Mouse (Mus musculus): ENCODE measurements at regions not wholly inside any gene's neighbourhood (a gene's known extent, or its start where the extent isn't known, plus 50 kb on each side); places are given as distances from the start of the nearest gene placed in this dataset.

DNA sequence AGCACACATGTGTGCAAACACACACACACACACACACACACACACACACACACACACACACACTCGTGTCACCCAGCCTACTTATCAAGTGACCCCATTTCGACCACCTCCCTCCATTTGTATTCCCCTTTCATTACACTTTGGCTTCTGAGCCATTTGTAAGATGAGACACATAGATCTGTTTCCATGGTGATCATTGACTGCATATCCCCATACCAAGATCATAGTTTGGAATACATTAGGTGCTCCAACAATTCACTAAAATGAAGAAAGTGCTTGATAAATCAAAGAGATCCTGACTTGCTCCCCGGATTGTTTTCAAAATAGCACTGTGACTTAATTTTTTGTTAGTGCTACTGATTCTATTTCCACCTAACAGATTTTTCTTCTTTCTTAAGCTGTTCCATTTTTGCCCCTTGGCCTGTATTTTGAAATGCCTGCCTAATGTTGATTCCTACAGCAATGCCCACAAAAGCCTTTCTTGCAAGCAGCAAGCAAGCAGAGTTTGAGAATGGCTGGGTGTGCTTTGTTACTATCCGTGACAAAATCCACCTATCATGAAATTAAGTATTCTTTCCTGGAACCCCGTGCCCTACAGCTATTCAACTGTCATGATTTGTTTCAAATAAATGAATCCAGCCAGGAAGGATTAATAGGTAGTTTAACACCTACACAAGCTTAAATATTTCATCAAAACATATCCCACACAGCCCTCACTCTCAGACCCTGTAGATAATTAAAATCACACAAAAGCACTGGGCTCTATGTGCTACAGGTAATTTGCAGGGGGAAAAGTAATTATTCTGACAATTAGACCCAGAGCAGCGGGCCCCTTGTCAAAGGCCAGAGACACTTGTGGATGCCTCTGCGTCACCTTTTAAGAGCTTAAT is 168.1 kb upstream of the Rgma start:
- Histone ChIP-seq H3K27me3 (no peaks in the 10 kb centered on the region), H3K27ac (peak overlapping the region; percentile 87), H3K36me3 (no peaks in the 10 kb centered on the region), H3K4me1 (replicated peaks) (peaks cover 44% of the 10 kb centered on the region), H3K4me2 (no peak overlapping the region), H3K4me3 (no peak overlapping the region), H3K9me3 (peaks cover 5% of the 10 kb centered on the region; the same call in 1 of the 2 replicates), H3K9ac (no peak overlapping the region; the same call in 1 of the 2 replicates)
- WGBS = 26% methylated on average over 7 of the region's 7 CpGs
- ATAC-seq (ENCODE audit: low FRiP score) = no peak

DNA sequence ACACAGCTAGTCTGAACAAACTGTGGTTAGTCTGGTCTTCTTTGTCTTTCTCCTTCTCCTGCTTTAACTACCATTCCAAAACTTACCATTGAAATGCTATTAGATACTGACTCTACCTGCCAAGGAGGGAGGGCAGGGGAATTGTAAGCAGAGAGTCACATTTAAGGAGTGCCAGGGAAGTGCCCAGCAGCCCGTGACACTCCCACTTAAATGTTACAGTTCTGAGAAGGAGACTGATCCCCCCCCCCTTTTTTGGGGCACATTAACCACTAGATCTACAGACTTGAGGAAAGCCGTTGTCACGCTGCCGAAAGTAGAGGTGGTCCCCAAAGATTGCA is 166.9 kb upstream of the Rgma start:
- WGBS = 39% methylated on average over 4 of the region's 4 CpGs
- peaks cover 5% of the 10 kb centered on the region; the same call in 1 of the 2 replicates for H3K9me3 ChIP-seq
- H3K9ac ChIP-seq = 0 out of 2 replicates have a peak overlapping the region, but pooled peaks have one; percentile 43
- peaks cover 44% of the 10 kb centered on the region for H3K4me1 ChIP-seq (replicated peaks)
- no peak overlapping the region for H3K4me3 ChIP-seq
- H3K27ac ChIP-seq = peak overlapping the region; percentile 87
- H3K36me3 ChIP-seq = no peaks in the 10 kb centered on the region
- ATAC-seq (ENCODE audit: low FRiP score) = peak; percentile 47
- H3K4me2 ChIP-seq = 0 out of 2 replicates have a peak overlapping the region, but pooled peaks have one; percentile 2
- H3K27me3 ChIP-seq = no peaks in the 10 kb centered on the region

GRCm38 (mm10) chr7:73208817-73209602 is 166.3 kb upstream of the Rgma start:
- Histone ChIP-seq H3K9me3 (peaks cover 5% of the 10 kb centered on the region; the same call in 1 of the 2 replicates), H3K4me2 (peak overlapping the region; percentile 2; the same call in 1 of the 2 replicates), H3K4me3 (no peak overlapping the region), H3K27ac (peak overlapping the region; percentile 87), H3K36me3 (no peaks in the 10 kb centered on the region), H3K27me3 (no peaks in the 10 kb centered on the region), H3K9ac (peak overlapping the region; percentile 43; the same call in 1 of the 2 replicates), H3K4me1 (replicated peaks) (peaks cover 44% of the 10 kb centered on the region)
- 13% methylated on average over 18 of the region's 18 CpGs for WGBS
- ATAC-seq (ENCODE audit: low FRiP score) = peak; percentile 88

- Histone ChIP-seq H3K4me3 (no peak overlapping the region), H3K9ac (no peak overlapping the region), H3K36me3 (no peaks in the 10 kb centered on the region), H3K27ac (peak overlapping the region; percentile 87), H3K4me1 (replicated peaks) (peaks cover 44% of the 10 kb centered on the region), H3K27me3 (no peaks in the 10 kb centered on the region), H3K9me3 (no peaks in the 10 kb centered on the region), H3K4me2 (no peak overlapping the region)
- ATAC-seq (ENCODE audit: low FRiP score) = no peak
- 59% methylated on average over 7 of the region's 7 CpGs for WGBS
Measured at GRCm38 (mm10) chr7:73210078-73210477, 165.2 kb upstream of the Rgma start.

DNA sequence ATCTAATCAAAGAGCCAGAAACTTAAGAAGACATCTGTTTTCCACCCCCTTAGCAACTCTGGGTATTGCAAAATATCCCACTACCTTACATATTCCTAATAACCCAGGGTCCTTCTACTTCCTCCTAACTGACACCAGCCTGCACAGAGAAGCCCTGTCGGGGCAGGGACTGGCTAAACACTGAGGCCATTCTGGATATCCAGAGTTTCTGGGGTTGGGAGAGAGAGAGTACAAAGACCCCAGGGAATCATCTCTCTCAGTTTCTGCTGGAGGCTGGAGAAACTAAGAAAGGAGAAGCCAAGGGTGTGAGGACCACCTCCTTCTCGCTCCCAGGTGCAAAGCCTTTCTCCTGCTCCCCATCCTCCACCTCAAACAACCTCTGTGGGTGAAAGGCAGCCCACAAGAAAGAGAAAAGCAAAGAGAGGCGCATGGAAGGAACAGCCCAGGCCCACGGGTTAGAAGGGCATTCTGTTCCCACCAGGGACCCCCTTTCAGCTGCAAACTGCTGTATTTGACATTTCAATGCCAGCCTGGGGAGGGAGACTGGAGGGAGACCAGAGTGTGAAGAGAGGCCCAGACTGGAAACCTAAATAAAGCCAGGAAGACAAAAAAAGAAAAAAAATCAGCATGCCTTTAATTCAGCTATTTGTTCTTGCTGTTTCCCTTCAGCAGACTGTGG is 152.9 kb upstream of the Rgma start:
- Histone ChIP-seq H3K36me3 (no peaks in the 10 kb centered on the region), H3K9me3 (no peaks in the 10 kb centered on the region), H3K27me3 (no peaks in the 10 kb centered on the region), H3K27ac (peak overlapping the region; percentile 75), H3K4me3 (no peak overlapping the region), H3K4me2 (no peak overlapping the region), H3K4me1 (replicated peaks) (peaks cover 12% of the 10 kb centered on the region), H3K9ac (no peak overlapping the region)
- 6% methylated on average over 4 of the region's 4 CpGs for WGBS
- peak; percentile 89 for ATAC-seq (ENCODE audit: low FRiP score)

DNA sequence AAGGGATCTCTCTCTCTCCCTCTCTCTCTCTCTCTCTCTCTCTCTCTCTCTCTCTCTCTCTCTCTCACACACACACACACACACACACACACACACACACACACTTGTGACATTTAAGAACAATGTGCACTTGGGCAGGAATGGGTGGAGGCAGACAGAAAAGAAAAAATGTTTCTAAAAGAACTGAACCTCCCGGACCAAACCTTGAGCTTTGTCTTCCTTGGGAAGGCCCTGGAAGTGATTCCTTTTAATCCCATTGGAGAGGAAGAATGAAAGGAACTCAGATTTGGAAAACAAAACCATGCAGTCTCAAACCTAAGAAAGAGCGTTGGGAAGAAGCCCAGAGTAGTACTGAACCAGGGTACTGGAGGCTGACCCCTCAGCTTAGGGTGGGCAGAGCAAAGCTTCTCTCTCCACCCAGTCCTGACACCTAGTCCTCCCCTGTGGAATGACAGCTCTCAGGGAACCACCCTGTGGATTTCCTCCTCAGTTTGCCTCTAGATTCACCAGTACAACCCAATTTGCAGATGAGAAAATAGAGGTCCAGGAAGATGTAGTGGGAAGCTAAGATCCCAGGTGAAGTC is 152.3 kb upstream of the Rgma start:
- no peaks in the 10 kb centered on the region for H3K36me3 ChIP-seq
- no peaks in the 10 kb centered on the region for H3K27me3 ChIP-seq
- peak overlapping the region; percentile 75 for H3K27ac ChIP-seq
- H3K4me3 ChIP-seq = no peak overlapping the region
- WGBS = 15% methylated on average over 2 of the region's 2 CpGs
- H3K9me3 ChIP-seq = no peaks in the 10 kb centered on the region
- H3K4me1 ChIP-seq (replicated peaks) = peaks cover 12% of the 10 kb centered on the region
- no peak overlapping the region for H3K9ac ChIP-seq
- ATAC-seq (ENCODE audit: low FRiP score) = peak; percentile 68; the same call in 1 of the 2 replicates
- H3K4me2 ChIP-seq = no peak overlapping the region

DNA sequence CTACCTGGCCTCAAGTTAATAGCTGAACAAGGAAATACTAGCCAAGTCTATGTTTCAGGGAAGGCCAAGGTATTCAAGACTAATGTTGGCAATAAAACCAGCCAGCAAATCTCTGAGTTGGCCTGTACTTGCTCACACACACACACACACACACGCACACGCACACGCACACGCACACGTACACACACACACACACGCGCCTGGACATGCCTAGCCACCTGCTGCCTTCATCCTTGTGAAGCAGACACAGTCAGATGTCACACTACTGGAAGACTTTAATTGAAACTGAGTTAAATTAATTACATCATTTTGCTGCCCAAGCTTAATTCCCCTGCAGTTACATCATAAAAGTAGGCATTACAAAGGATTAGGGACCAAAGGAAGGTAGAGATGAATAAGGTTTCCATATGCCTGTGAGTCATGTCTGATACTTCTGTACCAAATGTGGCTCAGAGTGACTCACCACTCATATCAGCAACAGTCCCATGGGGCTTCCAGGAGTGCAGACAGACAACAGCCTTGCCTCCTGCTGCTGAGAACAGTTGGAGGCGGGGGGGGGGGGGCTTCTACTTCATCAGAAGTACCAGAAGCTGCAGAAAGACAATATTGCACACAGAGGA is 141.7 kb upstream of the Rgma start:
- 91% methylated on average over 8 of the region's 8 CpGs for WGBS
- ATAC-seq (ENCODE audit: low FRiP score) = no peak
- H3K27ac ChIP-seq = no peak overlapping the region
- no peaks in the 10 kb centered on the region for H3K9me3 ChIP-seq
- no peaks in the 10 kb centered on the region for H3K27me3 ChIP-seq
- H3K4me3 ChIP-seq = no peak overlapping the region
- 0 out of 2 replicates have a peak, but pooled peaks cover 3% of the 10 kb centered on the region for H3K4me1 ChIP-seq (replicated peaks)
- no peak overlapping the region for H3K9ac ChIP-seq
- no peak overlapping the region for H3K4me2 ChIP-seq
- no peaks in the 10 kb centered on the region for H3K36me3 ChIP-seq

- Histone ChIP-seq H3K9ac (no peak overlapping the region), H3K4me3 (no peak overlapping the region), H3K9me3 (no peaks in the 10 kb centered on the region), H3K4me2 (no peak overlapping the region), H3K4me1 (replicated peaks) (0 out of 2 replicates have a peak, but pooled peaks cover 3% of the 10 kb centered on the region), H3K27me3 (no peaks in the 10 kb centered on the region), H3K36me3 (no peaks in the 10 kb centered on the region), H3K27ac (no peak overlapping the region)
- 22% methylated on average over 4 of the region's 4 CpGs for WGBS
- no peak for ATAC-seq (ENCODE audit: low FRiP score)
Measured at GRCm38 (mm10) chr7:73238486-73238885, 136.8 kb upstream of the Rgma start.

DNA sequence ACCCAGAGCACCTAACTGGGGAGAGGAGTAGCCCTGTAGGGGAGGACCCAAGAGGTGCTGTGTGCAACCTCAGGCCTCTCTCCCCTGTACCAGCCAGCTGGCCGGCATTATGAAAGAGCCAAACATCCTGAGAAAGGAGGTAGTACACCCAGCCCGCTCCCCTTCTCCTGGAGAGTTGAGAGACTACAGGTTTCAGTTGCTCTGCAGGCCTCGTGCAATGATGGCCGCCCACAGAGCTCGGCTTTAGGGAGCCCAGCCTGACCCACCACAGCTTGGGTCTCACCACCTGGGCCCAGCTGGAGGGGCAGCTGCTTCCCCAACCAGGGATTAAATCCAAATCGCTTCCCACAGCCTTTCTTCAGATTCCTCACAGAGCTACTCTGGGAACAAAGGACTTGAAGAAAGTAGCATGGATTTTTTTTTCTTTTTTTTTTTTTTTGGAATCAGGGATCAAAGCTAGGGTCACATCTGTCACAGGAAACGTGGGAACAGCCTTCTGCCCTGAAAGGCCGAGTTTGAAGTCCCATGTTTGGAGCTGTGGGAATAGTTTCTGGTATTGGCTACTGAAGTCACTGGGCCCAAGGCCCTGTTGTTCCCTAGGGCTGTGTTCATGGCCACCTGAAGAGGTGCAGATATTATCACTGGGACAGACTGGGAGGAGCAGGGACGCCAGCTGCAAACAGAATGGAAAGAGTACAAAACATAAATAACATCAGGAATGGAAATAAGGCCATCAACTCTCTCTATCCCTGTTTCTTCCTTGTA is 131.5 kb upstream of the Rgma start:
- Histone ChIP-seq H3K4me1 (replicated peaks) (0 out of 2 replicates have a peak, but pooled peaks cover 9% of the 10 kb centered on the region), H3K4me2 (no peak overlapping the region), H3K27ac (no peak overlapping the region), H3K9me3 (no peaks in the 10 kb centered on the region), H3K27me3 (no peaks in the 10 kb centered on the region), H3K9ac (no peak overlapping the region), H3K36me3 (no peaks in the 10 kb centered on the region), H3K4me3 (no peak overlapping the region)
- 45% methylated on average over 9 of the region's 9 CpGs for WGBS
- ATAC-seq (ENCODE audit: low FRiP score) = no peak

DNA sequence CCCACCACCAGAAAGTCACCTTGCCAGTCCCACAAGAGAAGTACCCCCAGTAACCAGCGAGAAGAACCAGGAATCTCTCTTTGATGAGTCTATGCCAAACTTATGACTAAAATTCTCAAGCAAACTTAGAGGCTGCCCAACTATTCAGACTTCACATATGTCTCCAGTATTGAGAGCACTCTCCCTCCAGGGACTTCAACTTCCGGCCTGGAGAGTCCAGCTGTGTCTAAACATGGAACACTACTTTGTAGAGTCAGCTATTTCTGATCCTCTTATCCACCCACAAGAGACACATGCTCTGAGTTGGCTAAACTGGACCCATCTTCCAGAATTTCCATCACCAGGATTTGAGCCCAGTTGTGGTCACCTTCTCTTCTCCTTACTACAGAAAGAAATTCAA is 129.9 kb upstream of the Rgma start:
- H3K27me3 ChIP-seq = no peaks in the 10 kb centered on the region
- H3K4me3 ChIP-seq = no peak overlapping the region
- no peak overlapping the region for H3K27ac ChIP-seq
- 0 out of 2 replicates have a peak, but pooled peaks cover 9% of the 10 kb centered on the region for H3K4me1 ChIP-seq (replicated peaks)
- no peak overlapping the region for H3K9ac ChIP-seq
- H3K36me3 ChIP-seq = no peaks in the 10 kb centered on the region
- no peak for ATAC-seq (ENCODE audit: low FRiP score)
- WGBS = 90% methylated on average over 2 of the region's 2 CpGs
- H3K9me3 ChIP-seq = no peaks in the 10 kb centered on the region
- no peak overlapping the region for H3K4me2 ChIP-seq

DNA sequence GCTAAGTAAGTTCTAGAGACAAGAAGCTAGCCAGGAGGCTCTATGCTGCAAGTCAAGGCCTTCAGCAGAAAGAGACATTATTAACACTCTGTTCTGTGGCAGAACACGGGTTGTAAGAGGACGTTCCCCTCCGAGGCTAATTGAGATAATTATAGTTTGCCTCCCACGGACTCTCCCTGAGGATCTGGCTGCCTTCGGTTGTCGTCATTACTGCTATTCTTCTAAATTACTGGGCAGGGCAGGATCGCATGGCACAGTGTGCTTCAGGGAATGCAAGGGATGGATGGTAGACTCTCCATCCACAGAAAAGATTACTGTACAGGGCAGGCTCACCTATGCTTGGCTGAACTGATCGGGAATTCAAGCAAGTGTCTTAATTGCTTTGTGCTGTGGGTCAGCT is 124.7 kb upstream of the Rgma start:
- Histone ChIP-seq H3K4me1 (replicated peaks) (peaks cover 10% of the 10 kb centered on the region; the same call in 1 of the 2 replicates), H3K9ac (no peak overlapping the region), H3K4me2 (no peak overlapping the region), H3K36me3 (no peaks in the 10 kb centered on the region), H3K27ac (no peak overlapping the region), H3K27me3 (no peaks in the 10 kb centered on the region), H3K9me3 (no peaks in the 10 kb centered on the region), H3K4me3 (no peak overlapping the region)
- WGBS = 46% methylated on average over 8 of the region's 8 CpGs
- ATAC-seq (ENCODE audit: low FRiP score) = no peak

Measured in hindbrain, embryonic 13.5 days (tissue).